Mouse (Mus musculus): ENCODE results near the gene Cdca7l. TPM values are rescaled to one million over a fixed set of nuclear protein-coding genes. Genes with fewer than 3 reads are reported as not detected.
"Not testable (repeated sequence)": the region's sequence is repeated elsewhere in the genome, so short reads cannot be mapped to it uniquely, and the experiment has no call there.

Cdca7l gene
- under 1 TPM; 0.53 to 0.94 TPM for total RNA-seq (2021)

DNA sequence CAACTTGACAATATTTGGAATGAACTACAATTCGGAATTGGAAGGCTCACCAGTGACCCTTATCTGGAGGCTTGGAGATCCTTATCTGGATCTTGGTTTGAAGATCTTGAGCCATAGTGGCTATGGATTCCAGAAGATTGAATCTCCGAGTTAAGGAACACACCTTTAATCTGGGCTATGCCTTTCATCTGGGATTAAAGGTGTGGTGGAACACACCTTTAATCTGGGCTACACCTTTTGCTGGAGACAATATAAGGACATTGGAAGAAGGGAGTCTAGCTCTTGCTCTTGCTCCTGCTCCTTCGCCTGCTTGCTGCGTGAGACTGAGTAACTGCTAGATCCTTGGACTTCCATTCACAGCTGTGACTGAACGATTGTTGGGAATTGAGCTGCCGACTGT, at the start of gene Cdca7l:
TSS of gene Cdca7l (plus strand) at position 301 of the 400 bp plus-strand sequence.
- DNase-seq (ENCODE audit: low spot score in 2 of 2); intact Hi-C loops (cut with DNase I): not testable (repeated sequence)

DNA sequence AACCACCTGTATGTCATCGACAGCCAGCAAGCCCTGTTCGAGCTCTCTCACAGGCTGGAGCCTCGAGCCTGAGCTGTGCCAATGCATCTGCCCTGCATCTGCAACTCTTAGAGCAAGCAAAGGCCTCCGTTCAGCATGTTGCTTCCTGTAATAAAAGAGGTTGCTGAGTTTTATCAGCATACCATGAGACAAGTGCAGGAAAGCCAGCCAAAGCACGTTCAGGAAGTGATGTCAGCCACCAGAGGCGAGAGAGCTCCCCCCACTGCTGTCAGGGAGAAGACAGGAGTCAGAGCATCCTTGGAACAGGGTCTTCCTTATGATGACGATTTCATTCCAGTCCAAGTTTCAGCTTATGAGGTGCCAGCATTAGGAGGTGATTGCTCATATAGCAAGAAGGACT, 48.1 kb upstream of the Cdca7l start:
- intact Hi-C loops (cut with DNase I): no loop called here
- DNase-seq (ENCODE audit: low spot score in 2 of 2): no peak

DNA sequence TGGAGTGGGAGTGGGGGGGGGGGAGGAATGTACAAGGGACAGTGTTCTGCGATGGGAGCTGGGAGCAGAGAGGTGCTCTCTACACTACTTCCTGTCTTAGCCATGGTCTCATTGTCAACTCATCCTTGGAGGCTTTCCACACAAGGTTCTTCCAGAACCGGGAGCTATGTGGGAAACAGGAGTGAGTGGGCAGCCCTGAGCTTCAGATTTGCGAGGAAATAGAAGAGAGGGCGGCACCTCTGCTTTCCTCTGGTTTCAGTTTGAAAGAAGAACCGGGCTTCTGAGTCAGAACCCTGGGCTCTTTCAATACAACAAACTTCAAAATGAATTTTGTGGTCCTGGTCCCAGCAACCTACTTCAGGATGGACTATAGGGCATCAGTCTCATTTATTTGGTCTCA, 43.7 kb upstream of the Cdca7l start:
- intact Hi-C loops (cut with DNase I): no loop called here
- peak in 1 of 2 experiments; percentile 59 for DNase-seq (ENCODE audit: low spot score in 2 of 2)

DNA sequence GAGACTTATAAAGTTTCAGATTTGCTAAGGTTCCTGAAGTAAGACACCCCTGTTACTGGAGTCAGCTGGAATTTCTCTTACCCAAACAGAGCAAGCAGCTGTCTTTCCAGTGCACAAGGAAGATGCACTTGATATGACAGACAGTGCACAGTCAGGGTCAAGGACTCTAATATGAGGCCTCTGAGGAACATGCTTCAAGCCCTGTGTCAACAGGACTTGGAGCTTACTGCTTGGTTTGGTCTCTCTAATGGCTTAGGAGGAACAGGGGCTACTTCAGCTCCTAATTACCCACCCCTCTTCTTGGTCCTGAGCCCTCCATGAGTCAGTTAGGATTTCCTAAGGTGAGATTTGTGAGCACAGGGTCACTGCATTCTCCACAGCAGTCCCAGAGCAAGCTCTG, 43.2 kb upstream of the Cdca7l start:
- no peak for DNase-seq (ENCODE audit: low spot score in 2 of 2)
- intact Hi-C loops (cut with DNase I): no loop called here

DNA sequence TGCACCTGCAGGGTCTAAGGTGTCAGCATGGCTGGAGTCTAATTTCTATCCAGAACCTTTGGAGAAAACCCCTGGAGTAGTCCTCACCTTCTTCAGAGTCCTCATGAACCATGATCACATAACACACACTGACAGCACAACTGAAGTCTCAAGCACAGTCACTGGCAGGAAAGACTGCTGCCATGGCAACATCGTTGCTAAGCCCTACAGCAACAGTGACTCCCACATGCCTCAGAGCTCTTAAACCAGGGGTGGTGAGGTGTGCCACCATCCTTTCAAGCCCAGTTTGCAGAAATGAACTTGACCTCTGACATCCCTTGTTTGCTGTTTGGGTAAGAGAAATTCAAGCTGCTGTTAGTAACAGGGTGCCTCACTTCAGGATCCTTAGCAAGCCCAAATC, 42.4 kb upstream of the Cdca7l start:
- intact Hi-C loops (cut with DNase I): no loop called here
- DNase-seq (ENCODE audit: low spot score in 2 of 2): peak; percentile 70 to 76

DNA sequence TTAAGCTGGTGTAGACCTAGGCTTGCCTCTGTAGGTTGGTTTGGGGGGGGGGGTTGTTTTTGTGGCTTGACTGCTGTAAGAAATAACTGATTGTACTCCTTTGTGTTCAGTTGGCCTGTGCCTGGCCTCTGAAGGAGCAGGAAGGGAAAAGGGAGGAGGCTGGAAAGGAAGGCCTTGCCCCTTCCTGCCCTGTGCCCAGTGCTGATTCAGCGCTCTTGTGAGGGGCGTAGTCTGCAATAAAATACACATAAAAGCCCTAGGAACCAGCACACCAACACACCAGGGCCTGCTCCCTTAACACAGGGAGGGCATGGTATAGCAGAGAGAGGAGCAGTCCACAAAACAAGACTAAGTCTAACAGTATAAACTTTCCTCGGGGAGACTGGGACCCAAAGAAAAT, 40.8 kb upstream of the Cdca7l start:
- intact Hi-C loops (cut with DNase I): no loop called here
- no peak for DNase-seq (ENCODE audit: low spot score in 2 of 2)

DNA sequence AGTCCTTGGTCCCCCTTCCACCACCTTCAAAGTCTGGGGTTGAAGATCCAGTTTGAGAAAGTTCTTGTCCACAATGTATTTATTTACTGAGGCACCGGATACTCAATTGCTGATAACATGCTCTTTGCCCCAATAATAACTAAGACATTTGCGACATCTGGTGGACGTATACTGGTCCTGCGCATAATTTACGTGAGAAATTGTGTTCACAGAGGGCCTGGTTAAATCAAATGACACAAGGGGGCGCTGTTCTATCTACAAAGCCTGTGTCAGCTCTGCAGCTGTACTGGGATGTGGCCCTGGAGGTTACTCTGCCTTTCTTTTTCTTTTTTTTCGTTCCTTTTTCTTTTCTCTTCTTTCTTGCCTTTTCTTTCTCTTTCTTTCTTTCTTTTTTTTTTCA, 39.2 kb upstream of the Cdca7l start:
- intact Hi-C loops (cut with DNase I): loop anchor here (1.0 to 2.0 kb wide), 2 partner anchors 178 to 362 kb away; no protein-coding TSS in a partner anchor
- DNase-seq (ENCODE audit: low spot score in 2 of 2): peak; percentile 77 to 86

DNA sequence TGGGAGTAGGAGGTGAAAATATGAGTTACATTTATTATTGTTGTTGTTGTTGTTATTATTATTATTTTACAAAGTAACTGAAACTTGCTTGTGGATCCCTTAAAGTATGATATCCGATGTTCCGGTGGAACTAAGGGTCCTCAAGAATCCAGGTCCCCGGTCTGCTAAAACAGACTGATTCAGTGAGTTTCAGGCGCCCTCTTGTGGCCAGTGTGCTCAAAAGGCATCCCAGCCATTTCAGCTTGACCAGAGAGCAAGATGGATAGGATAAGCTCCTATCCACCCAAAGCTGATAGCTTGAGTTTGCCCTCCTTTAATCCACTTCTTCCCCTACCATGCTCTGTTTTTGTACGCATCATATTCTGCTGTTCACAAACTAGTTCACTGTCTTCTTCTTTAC, 35.0 kb upstream of the Cdca7l start:
- DNase-seq (ENCODE audit: low spot score in 2 of 2): peak; percentile 78 to 82
- intact Hi-C loops (cut with DNase I): loop anchor here (1.0 to 2.0 kb wide), 2 partner anchors 366 to 384 kb away; no protein-coding TSS in a partner anchor

DNA sequence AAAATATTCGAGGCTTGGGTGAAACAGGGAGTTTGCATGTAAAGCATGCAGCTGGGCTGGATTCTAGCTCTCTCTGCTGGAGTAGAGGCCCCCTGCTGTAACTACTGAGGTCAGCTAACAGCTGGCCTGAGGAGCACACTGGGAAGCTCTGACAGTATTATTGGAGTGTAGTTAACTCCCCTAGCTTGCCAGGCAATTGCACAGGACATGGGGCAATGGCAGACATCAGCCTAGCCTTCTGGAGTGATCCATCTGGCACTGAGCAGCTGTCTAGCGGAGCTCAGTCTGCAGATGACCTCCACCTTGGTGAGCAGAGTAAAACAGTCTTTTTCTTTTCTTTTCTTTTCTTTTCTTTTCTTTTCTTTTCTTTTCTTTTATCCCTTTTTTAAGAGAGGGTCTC, 33.9 kb upstream of the Cdca7l start:
- intact Hi-C loops (cut with DNase I): no loop called here
- no peak for DNase-seq (ENCODE audit: low spot score in 2 of 2)

DNA sequence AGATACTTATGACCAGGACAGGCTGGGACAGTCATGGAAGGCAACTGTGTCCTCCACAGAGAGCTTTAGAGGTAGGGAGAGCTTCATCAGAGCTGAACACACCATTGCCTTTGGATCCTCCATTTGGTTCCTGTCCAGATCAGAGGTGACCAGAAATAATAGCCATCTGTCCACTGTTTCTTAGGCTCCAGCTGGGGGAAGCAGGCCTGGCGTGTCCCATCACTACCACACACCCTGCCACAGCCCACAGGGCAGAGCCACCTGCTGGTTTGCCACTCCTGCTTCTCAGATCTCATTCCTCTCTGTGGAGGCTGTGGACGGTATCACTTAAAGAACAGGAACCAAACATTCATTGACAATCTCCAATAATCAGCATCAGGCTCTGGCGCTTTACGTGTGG, 32.9 kb upstream of the Cdca7l start:
- DNase-seq (ENCODE audit: low spot score in 2 of 2): no peak
- intact Hi-C loops (cut with DNase I): no loop called here

DNA sequence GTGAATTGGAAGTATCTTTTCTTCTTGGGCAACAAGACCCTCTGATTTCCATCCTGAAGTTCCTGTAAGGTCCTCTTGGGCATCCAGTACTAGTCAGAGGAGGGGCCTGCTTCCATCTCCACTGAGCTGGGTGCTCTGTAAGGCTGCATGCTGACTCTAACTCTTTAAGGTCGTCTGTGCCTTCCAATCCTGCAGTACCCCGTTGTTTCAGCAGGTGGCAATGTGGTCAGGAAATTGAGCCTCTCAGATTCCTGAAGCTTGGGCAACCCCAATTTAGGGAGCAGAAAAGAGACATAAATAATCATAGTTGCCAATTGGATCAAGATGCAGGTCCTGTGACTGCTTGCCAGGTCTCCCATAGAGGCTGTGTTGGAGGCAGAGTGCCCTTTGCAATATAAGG, 31.5 kb upstream of the Cdca7l start:
- DNase-seq (ENCODE audit: low spot score in 2 of 2): peak; percentile 72 to 76
- intact Hi-C loops (cut with DNase I): loop anchor here (2.0 kb wide), 1 partner anchor 80 kb away; no protein-coding TSS in a partner anchor

DNA sequence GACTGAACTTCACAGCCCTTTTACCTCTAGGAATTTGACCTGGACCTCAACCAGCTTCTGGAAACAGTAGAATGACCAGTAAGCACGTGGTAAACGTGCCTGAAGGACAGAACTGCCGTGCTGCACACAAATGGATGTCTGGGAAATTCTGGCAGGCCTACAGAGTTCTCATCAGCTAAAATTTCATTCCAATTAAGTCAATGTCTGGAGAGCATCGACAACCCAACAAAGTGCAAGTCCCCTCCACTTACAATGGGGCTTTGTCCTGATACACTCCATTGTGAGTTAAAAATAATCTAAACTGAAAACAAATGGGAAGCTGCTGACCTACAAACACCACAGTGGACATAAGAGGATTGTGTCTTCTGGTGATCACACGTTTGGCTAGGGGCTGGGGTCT, 27.2 kb upstream of the Cdca7l start:
- DNase-seq (ENCODE audit: low spot score in 2 of 2): no peak
- intact Hi-C loops (cut with DNase I): no loop called here

DNA sequence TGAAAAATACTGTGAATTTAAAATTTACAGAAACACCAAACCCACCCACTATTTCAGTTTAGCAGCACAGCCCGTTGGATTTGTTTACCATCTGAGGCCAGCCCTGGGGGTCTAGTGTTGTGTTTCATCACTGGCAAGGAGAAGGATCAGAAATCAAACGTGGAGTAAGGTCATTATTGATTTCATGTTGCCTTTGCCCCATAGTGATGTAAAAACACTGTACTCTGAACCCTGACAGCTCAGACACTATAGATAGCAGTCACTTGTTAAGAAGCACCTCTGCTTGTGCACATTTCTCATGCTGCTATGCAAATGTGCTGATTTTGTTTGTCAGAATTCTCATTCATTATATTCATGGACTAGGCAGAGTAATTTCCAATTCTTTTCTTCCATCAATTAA, 22.7 kb upstream of the Cdca7l start:
- intact Hi-C loops (cut with DNase I): no loop called here
- no peak for DNase-seq (ENCODE audit: low spot score in 2 of 2)

DNA sequence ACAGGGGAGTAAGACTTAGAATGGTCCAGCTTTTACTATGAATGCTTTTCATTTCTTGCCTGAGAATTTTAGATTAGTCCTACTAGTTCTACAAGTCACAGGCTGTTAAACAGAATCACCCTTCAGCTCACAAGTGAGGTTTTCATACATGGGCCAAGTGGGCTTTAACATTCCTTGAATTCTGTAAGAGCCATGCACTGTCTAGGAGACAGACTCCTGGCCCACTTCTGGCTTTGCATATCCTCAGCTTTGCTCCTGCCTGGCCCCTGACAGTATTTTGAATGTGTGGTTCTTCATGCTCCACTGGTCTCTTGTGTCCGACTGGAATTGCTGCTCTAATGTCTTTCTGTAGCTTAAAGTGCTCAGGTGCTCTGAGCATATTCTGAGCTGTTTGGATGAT, 20.7 kb upstream of the Cdca7l start:
- DNase-seq (ENCODE audit: low spot score in 2 of 2): no peak
- intact Hi-C loops (cut with DNase I): no loop called here

DNA sequence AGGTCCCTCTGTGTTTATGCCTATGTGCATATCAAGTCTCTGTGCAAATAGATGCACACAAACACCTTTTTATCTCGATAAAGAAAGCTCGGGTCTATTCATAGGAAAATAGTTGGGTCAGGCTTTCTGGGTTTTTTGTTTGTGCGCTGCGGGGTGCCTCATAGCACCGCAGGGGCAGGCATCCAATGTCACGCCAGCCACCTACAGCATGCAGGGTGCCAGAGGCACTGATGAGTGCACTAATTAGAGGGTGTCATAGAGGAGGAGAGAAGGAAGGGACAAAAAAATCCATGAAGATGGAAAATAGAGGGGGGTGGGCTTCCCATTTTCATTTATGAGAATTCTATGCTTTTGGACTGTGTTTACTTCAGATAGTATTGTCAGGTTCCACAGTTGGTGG, 17.5 kb upstream of the Cdca7l start:
- intact Hi-C loops (cut with DNase I): no loop called here

DNA sequence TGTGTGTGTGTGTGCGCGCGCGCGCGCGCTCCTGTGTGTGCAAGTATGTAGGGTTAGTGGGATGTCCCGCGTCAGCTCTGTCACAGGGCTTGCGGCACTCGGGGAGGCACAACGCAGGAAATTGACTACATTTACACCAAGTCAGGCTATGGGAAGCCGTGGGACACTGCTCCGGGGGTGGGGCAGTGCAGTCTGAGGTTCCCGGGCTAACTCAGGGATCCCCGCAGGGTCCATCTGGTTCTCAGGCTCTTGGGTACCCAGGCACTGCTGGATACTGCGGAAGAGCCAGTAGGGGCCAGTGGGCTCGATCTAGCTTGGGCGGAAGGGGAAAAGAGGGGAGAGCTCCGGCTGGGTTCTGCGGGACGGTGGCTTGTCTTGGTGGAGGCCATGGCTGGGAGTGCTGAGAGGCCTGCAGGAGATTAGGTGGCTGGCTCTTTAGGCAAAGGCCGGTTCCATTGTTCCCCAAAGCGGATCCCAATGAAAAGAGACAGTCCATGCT, 15.5 kb upstream of the Cdca7l start:
- intact Hi-C loops (cut with DNase I): no loop called here
- DNase-seq (ENCODE audit: low spot score in 2 of 2): no peak

More for the DNA sequence above, 17.5 kb upstream of the Cdca7l start:
- DNase-seq (ENCODE audit: low spot score in 2 of 2): no peak

DNA sequence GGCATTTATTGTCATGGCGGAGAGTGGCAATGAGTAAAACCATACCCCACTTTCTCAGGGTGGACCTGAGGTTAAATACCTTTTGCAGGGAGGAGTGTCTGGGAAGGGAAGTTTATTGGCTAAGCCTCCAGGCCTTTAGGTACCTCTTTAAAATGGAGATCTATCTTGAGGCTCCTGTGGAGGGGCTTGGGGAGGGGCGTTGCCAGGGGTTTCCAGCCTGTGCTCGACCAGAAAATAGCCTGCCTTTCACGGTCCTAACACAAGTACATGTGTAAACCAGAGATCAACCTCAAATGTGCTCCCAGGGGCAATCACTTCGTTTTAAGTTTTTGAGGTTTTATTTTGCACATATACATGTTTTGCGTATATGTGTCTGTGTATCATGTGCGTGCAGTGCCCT, 15.1 kb upstream of the Cdca7l start:
- intact Hi-C loops (cut with DNase I): no loop called here
- no peak for DNase-seq (ENCODE audit: low spot score in 2 of 2)

DNA sequence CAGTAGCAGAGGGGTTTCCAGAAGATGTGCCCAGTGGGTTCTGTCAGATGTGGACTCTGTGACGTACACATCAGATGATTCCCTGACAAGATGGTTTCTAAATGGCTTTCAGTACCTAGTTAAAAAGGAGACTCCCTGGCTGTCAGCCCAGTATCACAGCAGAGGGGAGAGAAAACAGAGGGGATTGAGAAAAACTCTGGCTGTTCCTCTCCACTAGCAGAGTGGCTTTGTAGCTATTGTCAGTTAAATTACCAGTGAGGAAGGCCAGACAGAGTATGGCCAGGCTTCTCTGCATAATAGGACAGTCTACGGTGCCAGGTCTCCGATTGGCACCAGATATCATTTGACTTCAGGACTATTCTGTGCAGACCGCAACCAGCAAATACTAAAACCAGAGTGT, 8.8 kb upstream of the Cdca7l start:
- intact Hi-C loops (cut with DNase I): no loop called here
- DNase-seq (ENCODE audit: low spot score in 2 of 2): no peak

DNA sequence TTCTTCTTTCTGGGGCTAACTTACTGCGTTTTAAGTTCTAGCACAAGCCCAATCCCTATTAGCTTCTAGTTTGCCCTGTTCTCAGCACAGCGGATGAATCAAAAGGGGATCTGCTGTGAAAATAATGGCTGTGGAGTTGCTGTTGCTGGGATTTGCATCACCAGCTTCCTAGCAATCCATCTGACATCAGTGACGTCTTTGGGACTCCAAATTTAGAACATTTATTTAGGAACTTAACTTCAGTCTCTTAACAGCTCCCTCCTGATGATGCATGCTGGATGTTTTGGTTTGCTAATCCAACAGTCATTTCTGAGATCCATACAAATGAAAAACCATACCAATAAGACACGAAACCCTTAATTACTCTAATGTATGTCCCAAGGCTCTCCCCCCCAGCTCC, 1.5 kb downstream of the Cdca7l start:
- peak; percentile 3 to 33 for DNase-seq (ENCODE audit: low spot score in 2 of 2)
- intact Hi-C loops (cut with DNase I): loop anchor here (5.0 kb wide), 1 partner anchor 1047 kb away; no protein-coding TSS in a partner anchor

DNA sequence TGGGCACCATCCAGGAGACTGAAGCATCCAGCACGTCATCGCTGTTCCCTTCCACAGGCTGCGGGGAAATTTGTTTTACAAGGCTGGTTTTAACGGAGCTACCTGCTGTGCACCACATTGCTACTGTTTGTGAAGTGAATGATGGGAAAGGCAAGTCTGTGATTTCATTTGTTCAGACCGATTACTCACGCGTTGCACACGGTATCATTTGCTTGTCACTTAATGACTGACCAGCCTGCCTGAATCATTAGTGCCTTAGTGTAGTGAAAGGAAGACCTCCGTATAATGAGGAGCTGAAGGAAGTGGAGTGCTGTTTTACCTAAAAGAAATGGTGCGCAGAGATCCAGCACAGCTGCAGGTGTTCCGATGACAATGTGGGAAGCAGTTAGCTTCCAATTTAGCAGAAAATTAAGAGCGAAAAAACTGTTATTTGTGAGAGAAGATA, 1.9 kb downstream of the Cdca7l start:
- DNase-seq (ENCODE audit: low spot score in 2 of 2): peak; percentile 18 to 21
- intact Hi-C loops (cut with DNase I): loop anchor here (5.0 kb wide), 1 partner anchor 1046 kb away; no protein-coding TSS in a partner anchor

DNA sequence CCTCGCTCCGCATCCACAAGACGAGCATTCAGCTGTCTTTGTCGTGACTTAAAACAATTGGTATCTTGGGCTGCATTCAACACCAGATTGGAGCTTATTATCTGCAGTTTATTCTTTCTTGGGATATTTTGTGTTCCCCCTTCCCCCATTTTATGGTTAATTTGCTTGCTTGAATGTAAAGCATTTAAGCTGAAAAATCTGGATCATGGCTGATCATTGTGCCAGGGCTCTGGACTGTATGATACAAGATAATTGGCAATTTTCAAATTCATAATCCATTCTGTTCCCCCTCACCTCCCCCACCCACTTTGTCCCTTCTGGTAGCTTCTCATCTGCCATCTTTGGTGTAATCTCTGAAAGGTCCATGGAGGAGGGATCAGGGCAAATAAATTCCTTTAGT, 2.4 kb downstream of the Cdca7l start:
- DNase-seq (ENCODE audit: low spot score in 2 of 2): no peak
- intact Hi-C loops (cut with DNase I): loop anchor here (5.0 kb wide), 1 partner anchor 1046 kb away; no protein-coding TSS in a partner anchor

DNA sequence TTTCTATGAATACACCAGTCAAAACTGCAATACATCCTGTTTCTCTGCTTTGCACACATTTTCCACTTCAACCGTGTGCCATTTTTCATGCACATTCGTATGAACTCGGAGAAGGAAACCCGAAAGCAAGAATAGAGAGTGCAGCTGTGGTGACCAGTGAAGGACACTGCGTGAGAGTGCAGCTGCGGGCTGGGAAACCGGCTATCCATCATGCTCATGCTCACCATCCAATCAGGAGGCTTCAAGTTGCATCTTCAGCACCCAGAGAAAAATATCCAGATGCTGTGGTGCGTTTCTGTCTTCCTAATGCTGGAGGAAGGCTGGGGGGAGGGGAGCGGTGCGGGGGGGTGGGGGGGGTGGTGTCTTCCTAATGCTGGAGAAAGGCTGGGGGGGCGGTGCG, 3.5 kb downstream of the Cdca7l start:
- intact Hi-C loops (cut with DNase I): loop anchor here (5.0 kb wide), 1 partner anchor 1045 kb away; no protein-coding TSS in a partner anchor
- DNase-seq (ENCODE audit: low spot score in 2 of 2): peak in 1 of 2 experiments; percentile 23

All from left cerebral cortex, postnatal 25 days (tissue).